Mouse (Mus musculus) cerebellum, adult 8-10 months (tissue): ENCODE measurements around the gene Bub1.

ENCODE experiments used
- DNase-seq: peaks from one replicate; pipeline ENCODE4 v3.0.0; 2022

Gene Bub1

DNA sequence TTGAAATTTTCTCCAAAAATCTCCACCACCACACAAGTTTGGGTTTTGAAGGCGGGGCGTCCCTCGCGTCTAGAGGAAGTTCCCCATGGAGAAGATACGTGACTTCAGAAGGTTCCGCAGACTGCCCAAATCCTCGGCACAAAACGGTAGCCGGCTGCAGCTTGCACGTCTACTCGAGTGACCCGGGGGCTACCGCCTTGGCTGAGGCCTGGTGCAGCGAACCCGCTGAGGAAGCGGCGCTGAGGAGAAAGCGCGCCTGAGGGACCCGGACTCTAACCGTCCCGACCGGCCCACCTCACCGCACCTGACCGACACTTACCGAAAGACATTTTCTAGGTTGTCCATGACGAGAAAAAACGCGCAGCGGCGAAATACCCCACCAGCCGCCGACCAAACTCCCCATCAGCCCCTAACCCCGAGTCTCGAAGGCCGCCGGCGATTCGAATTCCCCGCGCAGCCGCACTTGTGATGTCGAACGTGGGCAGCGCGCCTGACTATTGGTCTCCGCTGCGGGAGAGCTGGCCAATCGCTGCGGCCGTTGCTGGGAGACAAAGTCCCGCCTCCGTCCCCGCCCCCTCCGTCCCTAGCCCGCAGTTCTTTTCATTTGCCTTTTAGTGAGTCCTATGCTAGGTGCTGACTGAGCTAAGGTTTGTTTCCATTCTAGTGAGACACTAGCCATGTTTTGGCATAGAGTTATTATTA lies at the start of gene Bub1:
Gene Bub1 (minus strand): TSS at position 465 of the 702 bp plus-strand sequence.
- DNase-seq: peak; percentile 90

DNA sequence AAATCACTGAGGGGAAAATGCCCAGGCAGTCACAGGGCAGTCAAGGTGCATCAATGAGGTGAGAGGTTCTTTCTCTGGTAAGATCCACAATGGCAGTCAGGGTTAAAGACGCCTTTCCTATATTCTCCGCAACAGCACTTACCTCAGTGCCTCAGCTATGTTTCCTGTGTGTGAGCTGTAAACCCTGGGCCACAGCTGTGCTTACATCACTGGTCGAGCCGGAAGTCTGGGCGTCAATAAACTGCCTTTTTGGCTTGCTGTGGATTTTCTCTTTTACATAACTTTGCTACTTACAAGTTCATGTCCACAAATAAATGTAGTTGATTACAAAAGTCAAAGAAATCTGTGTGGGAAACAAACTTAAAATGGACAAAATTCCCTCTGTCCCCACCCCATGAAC lies 49.4 kb upstream of the Bub1 start:
- no peak for DNase-seq

DNA sequence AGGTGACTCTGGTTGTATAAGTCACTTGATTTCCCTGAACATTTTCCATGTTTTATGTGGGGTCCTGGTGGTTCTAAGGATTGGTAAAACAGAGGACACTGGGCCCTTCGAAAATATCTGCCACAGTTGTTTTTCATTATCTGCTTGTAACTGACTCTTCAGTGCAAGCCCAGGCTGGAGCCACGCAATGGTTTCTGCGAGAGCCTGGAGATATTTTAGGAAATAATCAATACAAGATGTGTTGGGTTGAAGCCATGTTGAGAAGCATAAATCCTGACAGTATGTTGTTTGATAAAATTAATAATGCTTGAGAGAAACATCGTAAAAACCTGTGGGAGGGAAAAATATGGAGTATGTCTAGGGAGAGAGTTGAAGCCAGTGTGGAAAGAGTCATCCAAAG lies 32.7 kb upstream of the Bub1 start:
- DNase-seq: no peak

DNA sequence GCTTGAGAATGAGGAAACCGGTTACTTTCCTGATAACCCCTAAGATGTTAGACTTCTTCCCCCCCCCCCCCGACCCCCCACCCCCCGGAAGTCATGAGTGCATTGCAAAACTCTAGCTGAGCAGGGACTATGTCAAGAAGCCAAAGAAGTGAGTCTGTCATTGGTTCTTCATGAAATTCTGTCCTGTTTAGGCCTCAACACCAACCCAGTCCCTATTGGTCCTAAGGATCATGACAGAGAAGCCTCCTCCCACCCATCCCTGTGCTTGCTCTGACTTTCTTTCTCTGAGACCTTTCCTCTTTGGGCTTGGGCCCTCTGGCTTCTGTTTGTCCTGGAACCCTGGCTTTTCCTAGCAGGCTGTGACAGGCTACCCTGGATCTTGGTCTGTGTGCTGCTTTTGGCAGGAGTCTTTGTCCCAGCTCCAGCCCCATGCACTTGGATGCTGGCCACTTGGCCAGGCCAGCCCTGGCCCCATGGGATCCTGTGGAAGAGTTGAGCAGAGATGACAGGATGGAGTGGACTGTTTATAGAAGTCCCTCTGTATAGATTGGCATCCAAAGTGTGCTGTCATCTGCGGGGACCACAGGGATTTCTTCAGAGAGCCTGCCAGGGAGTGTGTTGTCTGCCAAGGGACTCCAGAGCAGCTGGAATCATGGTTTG lies 22.8 kb upstream of the Bub1 start:
- peak; percentile 82 for DNase-seq

DNA sequence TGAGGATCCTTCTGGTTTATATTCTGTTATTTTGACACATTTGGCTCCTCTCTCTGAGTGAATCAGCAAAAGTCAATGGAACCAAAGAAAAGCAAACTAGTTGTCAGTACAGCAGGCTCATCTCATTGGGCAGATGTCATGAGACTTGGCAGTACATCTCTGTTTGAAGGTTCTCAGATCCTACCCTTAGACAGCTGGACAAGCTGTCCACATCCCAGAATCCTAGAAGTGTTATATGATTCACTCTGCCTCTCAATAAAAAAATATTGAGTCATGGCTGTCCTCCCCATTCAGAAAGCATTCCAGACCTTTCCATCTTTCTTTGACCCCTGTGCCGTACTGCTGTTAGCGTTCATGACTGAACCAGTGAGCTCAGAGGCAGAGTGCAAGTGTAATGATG lies 18.7 kb upstream of the Bub1 start:
- no peak for DNase-seq

DNA sequence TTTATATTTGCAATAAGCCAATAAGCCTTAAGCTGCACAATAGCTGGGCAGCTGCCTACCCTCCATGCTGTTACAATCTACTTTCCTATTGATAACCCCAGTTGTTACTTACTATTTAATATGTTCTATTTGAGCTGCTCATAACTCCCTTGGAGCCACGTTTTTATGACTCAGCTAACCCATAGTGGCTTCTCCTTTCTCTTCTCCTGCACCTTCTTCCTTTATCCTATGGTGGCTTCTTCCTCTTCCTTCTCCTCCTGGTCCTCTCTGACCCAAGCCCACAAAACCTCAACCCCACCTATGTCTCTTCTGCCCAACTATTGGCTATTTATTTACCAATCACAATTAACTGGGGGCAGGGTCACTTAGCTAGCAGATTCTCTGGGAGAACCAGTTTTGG lies 14.9 kb upstream of the Bub1 start:
- DNase-seq: no peak

- DNase-seq: no peak
Measured at GRCm38 (mm10) chr2:127846008-127846407, 14.3 kb upstream of the Bub1 start.

GRCm38 (mm10) chr2:127845346-127845982 lies 13.8 kb upstream of the Bub1 start:
- no peak for DNase-seq

DNA sequence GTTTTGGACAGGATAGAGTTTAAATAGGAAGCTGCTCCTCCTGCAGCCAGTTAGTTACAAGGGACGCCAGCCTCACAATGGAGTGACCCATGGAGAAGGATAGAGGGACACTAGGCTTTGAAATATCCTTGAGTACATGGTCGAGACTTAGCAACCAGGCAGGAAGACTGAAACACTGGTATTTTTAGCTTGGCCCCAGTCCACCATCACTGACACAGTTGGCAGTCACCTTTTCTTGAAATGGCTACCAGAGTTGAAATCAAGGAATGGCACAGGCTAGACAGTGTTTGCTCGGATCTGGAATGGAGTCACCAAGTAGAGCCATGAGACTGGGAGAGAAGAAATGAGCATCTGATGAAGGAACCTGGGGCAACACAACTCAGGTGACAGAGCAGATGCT lies 10.8 kb upstream of the Bub1 start:
- no peak for DNase-seq

DNA sequence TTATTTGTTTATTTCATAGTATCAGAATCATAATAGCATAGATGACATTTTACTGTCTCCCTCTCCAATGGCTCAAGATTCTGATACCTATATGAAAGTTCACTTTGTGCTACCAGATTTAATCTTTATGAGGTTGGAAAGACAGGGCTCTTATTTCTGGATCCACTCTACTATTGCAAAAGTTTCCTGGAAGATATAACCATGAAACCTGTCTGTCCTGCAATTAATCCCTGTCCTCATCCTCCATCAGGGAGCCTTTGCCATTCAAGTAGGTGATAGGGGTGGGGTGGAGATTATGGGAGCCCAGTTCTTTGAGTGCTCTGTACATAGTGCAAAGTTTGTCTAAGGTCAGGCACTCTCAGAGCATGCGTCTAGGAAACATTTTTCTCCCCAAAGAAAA lies 9.7 kb upstream of the Bub1 start:
- no peak for DNase-seq

DNA sequence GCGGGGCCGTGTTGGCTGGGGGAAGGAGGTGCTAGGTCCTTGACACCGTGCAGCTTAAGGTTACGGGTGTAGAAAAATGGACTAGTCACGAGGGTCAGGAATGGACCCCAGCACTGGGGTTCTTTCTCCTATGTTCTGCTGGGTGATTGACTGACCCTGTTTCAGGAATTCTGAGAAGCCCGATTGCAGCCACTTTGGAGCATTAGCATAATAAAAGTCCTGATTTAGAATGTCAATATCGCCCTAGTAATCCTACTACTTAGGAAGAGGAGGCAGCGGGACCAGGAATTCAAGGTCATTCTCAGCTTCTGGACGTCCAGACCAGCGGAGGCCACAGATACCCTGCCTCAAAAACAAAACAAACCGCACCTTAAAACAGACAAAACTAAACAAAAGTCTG lies 7.8 kb upstream of the Bub1 start:
- DNase-seq: no peak

DNA sequence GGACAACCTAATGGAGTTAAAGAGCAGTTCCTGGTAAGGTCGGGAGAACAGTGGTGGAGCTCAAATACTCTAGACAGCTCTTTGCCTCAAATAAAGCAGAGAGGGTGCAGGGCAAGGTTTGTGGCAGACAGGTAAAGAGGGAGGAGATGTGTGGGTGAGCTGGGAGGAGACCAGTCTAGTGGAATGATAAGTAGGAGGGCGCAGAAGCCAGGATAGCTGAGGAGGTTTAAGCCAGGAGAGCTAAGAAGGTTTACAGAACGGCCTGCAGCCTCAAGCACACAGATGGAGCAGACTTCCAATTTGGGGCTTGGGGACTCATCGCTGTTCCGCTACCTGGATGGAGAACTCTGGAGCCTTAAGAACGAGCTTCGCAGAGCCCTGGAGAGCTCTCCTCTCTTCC lies 6.9 kb upstream of the Bub1 start, which contains the start of gene Acoxl:
Gene Acoxl (plus strand): TSS at position 301 of the 400 bp plus-strand sequence.
- no peak for DNase-seq

- no peak for DNase-seq
Measured at GRCm38 (mm10) chr2:127832833-127833190, 1.1 kb upstream of the Bub1 start.

- DNase-seq: no peak
Measured at GRCm38 (mm10) chr2:127832103-127832832, 603 bp upstream of the Bub1 start.

DNA sequence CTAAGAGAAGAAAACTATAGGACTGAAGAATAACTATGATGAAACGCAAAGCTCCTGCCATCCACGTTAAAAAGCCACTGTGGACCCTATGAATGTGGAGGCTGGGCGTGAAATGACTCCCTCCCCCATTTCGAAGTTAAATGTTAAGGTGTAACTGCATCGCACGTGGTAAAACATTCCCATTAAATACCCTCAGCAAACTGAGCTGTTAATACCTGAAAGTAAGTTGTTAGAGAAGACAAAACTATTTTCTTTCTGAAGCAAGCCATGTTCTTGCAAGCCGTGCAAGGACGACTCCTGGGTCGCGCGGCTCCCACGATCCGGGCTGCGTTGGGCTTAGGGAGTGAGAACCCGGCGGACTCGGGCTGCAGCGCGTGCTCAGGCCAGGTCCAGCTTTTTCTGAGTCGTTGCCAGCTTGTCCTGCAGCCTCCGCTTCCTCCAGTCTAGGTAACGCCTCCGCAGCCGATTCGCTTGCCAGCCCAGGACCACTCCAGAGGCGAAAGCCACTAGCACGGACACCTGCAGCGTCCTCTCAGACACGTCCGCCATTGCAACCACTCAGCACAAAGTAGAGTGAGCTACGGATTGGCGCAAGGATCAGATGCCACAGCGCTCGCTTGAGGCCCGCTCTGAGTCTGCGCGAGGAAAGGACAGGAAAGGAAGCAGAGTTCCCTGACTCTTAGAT lies 39.6 kb downstream of the Bub1 start, which contains the start of gene Mtln:
Gene Mtln (minus strand): TSS at position 570 of the 685 bp plus-strand sequence.
- DNase-seq: peak; percentile 87

DNA sequence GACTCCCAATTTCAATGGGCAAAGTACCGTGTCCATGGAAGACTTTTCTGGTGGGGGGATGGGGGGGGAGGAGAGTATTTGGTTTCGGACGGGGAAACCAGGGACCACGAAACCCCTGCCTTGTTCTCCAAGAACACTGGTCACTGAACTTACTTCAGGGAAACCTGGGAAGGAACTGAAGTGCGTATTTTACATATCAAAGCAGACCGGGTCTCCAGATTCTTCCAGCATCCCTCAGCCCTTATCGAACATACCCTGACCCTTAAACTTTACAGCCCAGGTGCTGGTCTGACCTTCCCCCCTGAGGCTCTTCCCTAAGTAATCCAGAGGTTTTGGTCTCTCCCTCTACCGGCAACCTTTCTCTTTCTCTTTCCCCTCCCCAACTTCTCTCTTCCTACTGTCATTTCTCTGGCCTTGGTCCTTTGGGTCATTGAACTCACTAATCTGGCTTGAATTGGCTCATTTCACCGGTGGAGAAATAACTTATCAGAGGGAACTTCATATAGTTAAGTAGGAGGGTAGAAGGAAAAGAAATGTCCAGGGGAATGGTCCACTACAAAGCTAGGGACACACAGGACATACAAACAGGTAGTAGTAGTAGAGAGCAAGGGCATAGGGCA lies 41.9 kb downstream of the Bub1 start:
- DNase-seq: no peak

DNA sequence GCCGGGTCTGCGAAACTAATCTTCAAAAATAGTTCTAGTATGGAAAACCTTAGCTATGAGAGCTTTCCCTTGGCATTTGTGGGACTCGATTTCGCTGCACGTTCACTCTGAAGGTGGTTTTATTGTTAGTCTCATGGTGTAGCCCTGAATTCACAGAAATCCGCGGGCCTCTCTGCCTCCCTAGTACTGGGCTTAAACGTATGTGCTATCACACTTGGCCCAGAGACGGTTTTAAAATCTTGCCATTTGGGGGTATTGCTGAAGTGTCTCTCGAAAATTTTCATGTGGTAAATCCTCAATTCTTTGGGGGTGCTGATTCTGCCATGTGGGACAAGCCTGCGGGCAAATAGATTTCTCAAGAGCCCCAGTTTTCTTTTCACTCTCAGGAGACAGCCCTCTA lies 42.5 kb downstream of the Bub1 start:
- DNase-seq: no peak

- DNase-seq: peak; percentile 74
Measured at GRCm38 (mm10) chr2:127788440-127789116, 43.1 kb downstream of the Bub1 start, which contains the start of gene Nphp1. Gene Nphp1 (minus strand): TSS chr2:127788897.

- DNase-seq: no peak
Measured at GRCm38 (mm10) chr2:127787226-127787625, 44.4 kb downstream of the Bub1 start.

- no peak for DNase-seq
Measured at GRCm38 (mm10) chr2:127778451-127778850, 53.2 kb downstream of the Bub1 start.

GRCm38 (mm10) chr2:127775013-127775412 lies 56.7 kb downstream of the Bub1 start:
- no peak for DNase-seq

DNA sequence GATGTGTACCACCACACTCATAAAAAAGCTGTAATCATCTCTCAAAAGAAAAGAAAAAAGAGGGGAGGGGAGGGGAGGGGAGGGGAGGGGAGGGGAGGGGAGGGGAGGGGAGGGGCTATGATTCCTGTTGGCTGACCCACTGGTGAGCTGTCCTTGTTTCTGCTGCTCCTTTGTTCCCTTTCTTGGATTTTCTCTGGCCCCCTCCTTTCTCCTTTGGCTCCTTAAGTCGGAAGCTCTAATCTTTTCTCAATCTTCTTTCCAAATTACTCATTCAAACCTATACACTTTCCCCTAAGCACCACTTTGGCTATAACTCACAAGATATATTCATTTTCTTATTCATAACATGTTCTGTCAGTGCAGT lies 57.1 kb downstream of the Bub1 start:
- no peak for DNase-seq
